Mouse (Mus musculus) neural tube, embryonic 11.5 days (tissue): ENCODE measurements at regions not wholly inside any gene's neighbourhood (a gene's known extent, or its start where the extent isn't known, plus 50 kb on each side); places are given as distances from the start of the nearest gene placed in this dataset.

Experiments used
- ATAC-seq: fragments of 200-750 bp; cut with Nextera tagmentation; 2 replicates; pipeline ENCODE4 v1.8.0; 2017; ENCODE audit warnings: moderate number of reproducible peaks, mild to moderate bottlenecking, moderate TSS enrichment, moderate library complexity; ENCODE audit not compliant: insufficient read depth, low FRiP score, low TSS enrichment
- DNase-seq: peaks from one replicate; pipeline ENCODE4 v3.0.0-alpha.2; 2015; ENCODE audit warnings: low spot score
- H3K27ac ChIP-seq: fragments of 300-500 bp; sonication (generic); 2 replicates; pipeline ENCODE4 v1.5.1; 2014; ENCODE audit warnings: low read depth, mild to moderate bottlenecking, low read length
- H3K27me3 ChIP-seq: fragments of 300-500 bp; sonication (generic); 2 replicates; pipeline ENCODE4 v1.6.1; 2014; ENCODE audit warnings: mild to moderate bottlenecking, low read length, mixed read lengths; ENCODE audit not compliant: control insufficient read depth, insufficient read depth
- H3K36me3 ChIP-seq: fragments of 300-500 bp; sonication (generic); 2 replicates; pipeline ENCODE4 v1.6.1; 2014; ENCODE audit warnings: mild to moderate bottlenecking, low read length, moderate library complexity, mixed read lengths; ENCODE audit not compliant: control insufficient read depth, insufficient read depth
- H3K4me1 ChIP-seq: fragments of 300-500 bp; sonication (generic); 2 replicates; pipeline ENCODE4 v1.6.1; 2014; ENCODE audit warnings: low read length, mixed read lengths; ENCODE audit not compliant: control insufficient read depth, insufficient read depth
- H3K4me2 ChIP-seq: fragments of 300-500 bp; sonication (generic); 2 replicates; pipeline ENCODE4 v1.6.1; 2014; ENCODE audit warnings: low read depth, mild to moderate bottlenecking, moderate library complexity
- H3K4me3 ChIP-seq: fragments of 300-500 bp; sonication (generic); 2 replicates; pipeline ENCODE4 v1.5.1; 2014; ENCODE audit warnings: low read depth, low read length
- H3K9ac ChIP-seq: fragments of 300-500 bp; sonication (generic); 2 replicates; pipeline ENCODE4 v1.6.1; 2014; ENCODE audit warnings: mild to moderate bottlenecking, low read length
- H3K9me3 ChIP-seq: fragments of 300-500 bp; sonication (generic); 2 replicates; pipeline ENCODE4 v1.6.1; 2016; ENCODE audit warnings: low read length; ENCODE audit not compliant: control insufficient read depth
- WGBS: fragments of 180-500 bp; shearing (Covaris S2); extraction: QIAGEN DNeasy Blood & Tissue Kit; methylation state at CpG from one replicate; pipeline ENCODE4 v1.1.7; 2014; 5-methylcytosine and 5-hydroxymethylcytosine counted together

DNA sequence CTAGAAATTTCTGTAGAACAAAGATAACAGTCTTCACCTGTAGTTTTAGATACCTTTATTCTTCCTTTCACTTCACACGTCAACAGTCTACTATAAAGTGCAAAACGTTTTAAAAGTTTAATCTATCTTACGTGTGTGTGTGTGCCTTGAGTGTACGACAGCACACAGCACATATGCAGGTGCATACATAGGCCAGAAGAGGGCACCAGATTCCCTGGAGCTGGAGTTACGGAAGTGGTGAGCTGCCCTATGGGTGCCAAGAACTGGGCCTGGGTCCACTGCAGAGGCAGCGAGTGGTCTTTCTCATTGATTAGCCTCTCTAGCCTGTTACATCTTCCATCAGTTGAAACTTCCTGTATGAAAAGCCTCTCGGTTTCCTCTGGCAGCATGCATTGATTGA, 285.5 kb upstream of the Dio3 start:
- Histone ChIP-seq H3K4me3 (no peak overlapping the region), H3K4me1 (no peaks in the 10 kb centered on the region), H3K27ac (no peak overlapping the region), H3K27me3 (no peaks in the 10 kb centered on the region), H3K36me3 (no peaks in the 10 kb centered on the region), H3K9me3 (no peaks in the 10 kb centered on the region), H3K9ac (no peak overlapping the region), H3K4me2 (no peak overlapping the region)
- DNase-seq (no peak), ATAC-seq (no peak)
- WGBS, result 89% methylated on average over 7 of the region's 7 CpGs

GRCm38 (mm10) chr12:110002717-110003116, 276.2 kb upstream of the Dio3 start:
- no peak overlapping the region for H3K9ac ChIP-seq
- H3K27ac ChIP-seq, result no peak overlapping the region
- H3K9me3 ChIP-seq, result no peaks in the 10 kb centered on the region
- 92% methylated on average over 2 of the region's 2 CpGs for WGBS
- no peak overlapping the region for H3K4me2 ChIP-seq
- H3K36me3 ChIP-seq, result no peaks in the 10 kb centered on the region
- no peaks in the 10 kb centered on the region for H3K4me1 ChIP-seq
- no peak for ATAC-seq
- no peak for DNase-seq
- no peaks in the 10 kb centered on the region for H3K27me3 ChIP-seq
- H3K4me3 ChIP-seq, result no peak overlapping the region

- Histone ChIP-seq H3K9me3 (no peaks in the 10 kb centered on the region), H3K4me3 (no peak overlapping the region), H3K4me2 (no peak overlapping the region), H3K9ac (no peak overlapping the region), H3K27me3 (no peaks in the 10 kb centered on the region), H3K36me3 (no peaks in the 10 kb centered on the region), H3K4me1 (no peaks in the 10 kb centered on the region), H3K27ac (no peak overlapping the region)
- DNase-seq (no peak), ATAC-seq (no peak)
- WGBS, result 38% methylated on average over 4 of the region's 4 CpGs
These were observed 269.7 kb upstream of the Dio3 start for GRCm38 (mm10) chr12:110009136-110009535.

DNA sequence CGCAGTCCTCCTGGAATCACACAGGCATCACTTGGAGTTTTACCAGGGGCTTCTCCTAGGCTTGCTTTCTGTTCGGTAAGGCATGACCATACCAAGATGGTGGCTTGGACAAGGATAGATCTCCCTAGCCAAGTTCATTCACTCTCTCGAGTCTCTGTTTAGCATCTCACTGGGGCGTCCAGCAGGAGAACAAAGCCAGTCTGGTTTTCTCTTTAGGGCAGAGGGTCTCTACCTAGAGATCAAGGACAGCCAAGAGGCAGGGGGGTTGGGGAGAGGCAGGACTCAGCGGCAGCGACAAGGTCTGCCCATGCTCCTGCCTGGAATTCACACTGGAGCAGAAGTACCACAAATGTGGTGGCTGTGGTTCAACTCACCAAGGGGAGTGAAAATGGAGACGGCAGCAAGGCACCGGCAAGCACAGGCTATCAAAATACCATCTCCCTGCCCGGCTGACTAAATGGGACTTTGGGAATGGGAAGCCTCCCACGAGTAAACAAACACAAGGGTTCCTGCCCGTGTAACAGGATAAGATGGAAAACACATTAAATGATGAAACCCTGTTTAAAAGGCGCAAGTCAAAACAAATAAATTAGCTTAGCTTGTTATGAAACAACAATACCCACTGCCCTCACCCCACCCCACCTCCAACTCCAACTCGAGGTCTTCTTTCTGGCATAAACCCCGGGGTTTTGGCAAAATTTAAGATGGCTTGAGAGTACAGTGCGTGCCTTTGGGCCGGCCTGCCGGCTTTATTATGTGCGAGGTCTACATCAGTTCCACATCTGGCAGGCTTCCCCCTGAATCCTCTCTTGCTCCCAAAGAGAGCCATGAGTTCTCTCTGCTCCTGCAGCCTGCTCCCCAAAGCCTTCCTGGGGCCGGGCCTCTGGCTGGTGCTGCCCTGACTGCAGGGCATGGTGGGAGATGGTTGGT, 258.1 kb upstream of the Dio3 start:
- Histone ChIP-seq H3K36me3 (no peaks in the 10 kb centered on the region), H3K4me1 (no peaks in the 10 kb centered on the region), H3K27me3 (no peaks in the 10 kb centered on the region), H3K4me2 (no peak overlapping the region), H3K9ac (no peak overlapping the region), H3K9me3 (no peaks in the 10 kb centered on the region), H3K4me3 (no peak overlapping the region), H3K27ac (no peak overlapping the region)
- DNase-seq (no peak), ATAC-seq (no peak)
- WGBS, result 53% methylated on average over 19 of the region's 19 CpGs

DNA sequence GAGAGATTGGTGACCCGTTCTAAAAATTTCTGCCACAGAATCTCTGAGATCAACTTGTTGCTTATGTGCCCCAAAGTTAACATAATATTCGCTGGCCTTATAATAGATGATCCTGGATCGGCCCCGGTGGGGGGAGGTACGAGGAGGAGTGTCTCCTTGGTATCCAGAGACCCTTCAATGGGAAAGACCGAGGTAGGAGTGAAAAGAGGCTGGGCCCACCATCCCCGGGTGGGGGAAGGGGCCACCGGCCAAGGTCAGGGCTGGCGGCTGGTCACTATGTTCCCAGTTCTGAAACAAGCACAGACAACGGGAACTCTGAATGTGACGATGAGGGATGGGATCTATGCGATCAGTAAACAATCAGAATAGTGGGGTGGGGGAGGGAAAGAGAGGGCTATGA, 257.2 kb upstream of the Dio3 start:
- H3K9ac ChIP-seq, result no peak overlapping the region
- H3K4me1 ChIP-seq, result peaks cover 4% of the 10 kb centered on the region; the same call in 1 of the 2 replicates
- H3K36me3 ChIP-seq, result no peaks in the 10 kb centered on the region
- no peaks in the 10 kb centered on the region for H3K27me3 ChIP-seq
- 90% methylated on average over 12 of the region's 12 CpGs for WGBS
- ATAC-seq (no peak), DNase-seq (no peak)
- H3K4me2 ChIP-seq, result no peak overlapping the region
- no peak overlapping the region for H3K4me3 ChIP-seq
- H3K9me3 ChIP-seq, result no peaks in the 10 kb centered on the region
- H3K27ac ChIP-seq, result no peak overlapping the region

- Histone ChIP-seq H3K9me3 (no peaks in the 10 kb centered on the region), H3K4me2 (no peak overlapping the region), H3K36me3 (no peaks in the 10 kb centered on the region), H3K27me3 (no peaks in the 10 kb centered on the region), H3K4me1 (peaks cover 4% of the 10 kb centered on the region; the same call in 1 of the 2 replicates), H3K9ac (no peak overlapping the region), H3K4me3 (no peak overlapping the region), H3K27ac (no peak overlapping the region)
- WGBS, result 66% methylated on average over 6 of the region's 6 CpGs
- ATAC-seq, result no peak
- DNase-seq, result no peak
These were observed 256.2 kb upstream of the Dio3 start for GRCm38 (mm10) chr12:110022631-110023030.

DNA sequence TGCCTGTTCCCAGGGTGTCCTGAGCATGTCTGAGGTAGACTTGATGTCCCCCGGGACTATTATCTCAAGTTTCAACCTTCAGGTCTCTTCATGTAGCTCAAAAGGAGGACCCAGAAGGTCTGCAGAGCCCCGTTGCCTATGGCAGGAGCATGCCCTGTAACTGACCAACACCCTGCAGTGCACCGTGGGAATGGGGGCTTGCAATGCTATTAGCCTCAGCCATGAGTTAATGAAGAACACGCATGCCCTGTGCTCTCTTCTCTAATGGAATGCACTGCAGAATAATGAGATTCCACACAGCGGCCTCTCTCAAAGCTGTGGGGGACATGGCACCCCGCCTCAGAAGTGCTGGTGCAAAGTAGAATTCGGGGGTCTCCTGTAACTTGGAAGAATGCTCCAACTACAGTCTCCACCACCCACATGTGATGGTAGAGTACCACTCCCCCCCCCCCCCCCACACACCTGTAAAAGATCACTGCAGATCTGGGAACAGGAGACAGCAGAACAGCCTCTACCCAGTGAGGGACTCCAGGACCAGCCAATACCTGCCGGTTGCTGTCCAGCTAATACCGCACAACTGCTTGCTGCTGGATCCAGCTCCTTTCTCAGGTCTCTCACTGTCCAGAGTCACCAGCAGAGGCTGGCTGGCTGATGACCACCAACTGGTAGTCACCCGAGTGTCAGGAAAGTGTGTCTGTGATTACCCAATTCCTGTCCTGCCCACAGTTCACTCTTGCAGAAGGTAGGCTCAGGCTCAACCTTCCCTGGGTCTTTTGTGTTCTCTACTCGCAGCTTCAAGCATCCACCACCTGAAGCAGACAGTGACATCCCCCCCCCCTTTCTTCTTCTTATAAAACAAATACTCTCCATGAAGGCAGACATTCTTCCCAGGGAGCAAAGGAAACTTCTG, 255.4 kb upstream of the Dio3 start:
- Histone ChIP-seq H3K36me3 (no peaks in the 10 kb centered on the region), H3K4me2 (no peak overlapping the region), H3K9me3 (no peaks in the 10 kb centered on the region), H3K27ac (no peak overlapping the region), H3K9ac (no peak overlapping the region), H3K27me3 (no peaks in the 10 kb centered on the region), H3K4me1 (peaks cover 4% of the 10 kb centered on the region; the same call in 1 of the 2 replicates), H3K4me3 (no peak overlapping the region)
- 65% methylated on average over 11 of the region's 11 CpGs for WGBS
- ATAC-seq (no peak), DNase-seq (no peak)

- no peak for DNase-seq
- Histone ChIP-seq H3K4me2 (no peak overlapping the region), H3K9ac (no peak overlapping the region), H3K27ac (no peak overlapping the region), H3K9me3 (no peaks in the 10 kb centered on the region), H3K4me3 (no peak overlapping the region), H3K4me1 (peaks cover 4% of the 10 kb centered on the region; the same call in 1 of the 2 replicates), H3K36me3 (no peaks in the 10 kb centered on the region), H3K27me3 (no peaks in the 10 kb centered on the region)
- WGBS, result 88% methylated on average over 9 of the region's 9 CpGs
- ATAC-seq, result no peak
These were observed 254.6 kb upstream of the Dio3 start for GRCm38 (mm10) chr12:110024295-110024694.
